Mouse (Mus musculus) left cerebral cortex, adult 6 months (tissue): ENCODE results near the gene Gm10139. TPM values are rescaled to one million over a fixed set of nuclear protein-coding genes. Genes with fewer than 3 reads are reported as not detected.

Experiments
- long read RNA-seq, 2 experiments: library from polyadenylated mRNA; unstranded; transcript quantifications; one replicate each; pipeline ENCODE4 v2.0.0; 2019 to 2020
- polyA plus RNA-seq: library from polyadenylated mRNA; unstranded; fragments of <200 nt; fragmentation: Nextera tagmentation; gene quantifications from 2 replicates; pipeline ENCODE4 v1.2.3, GENCODE M21; 2021

Gene Gm10139
- not detected in 2 replicates for polyA plus RNA-seq
- long read RNA-seq, experiment 1, result 0 reads
- long read RNA-seq, experiment 2, result 0 reads

GRCm38 (mm10) chr13:65512378-65512777 lies at the start of gene Gm10139:
TSS of gene Gm10139 (plus strand) at chr13:65512678.

Other genes starting within 250 kb of the Gm10139 start
- 8.8 and 9.6 TPM in 2 replicates for gene Zfp369, start 233.9 kb upstream of the Gm10139 start, polyA plus RNA-seq